In genomic region chr5:50119860-50120259, GRCm38 (mm10) we compare ENCODE assay signal across 31 mouse cellular contexts.
DNase-seq lines count a peak whose midpoint lies in the region; ATAC-seq lines count a peak whose summit lies in the region.
"Had no signal": no experiment of that assay in that cellular context is flagged by ENCODE, and none has a peak within 500 bp of the region (broad histone marks: within the 10 kb centered on the region; RNA-seq: fewer than 3 reads in every experiment).

No protein-coding gene starts in this region.

- peak; percentile 66 for DNase-seq in liver
- DNase-seq in liver, embryonic 11.5 days (ENCODE audit: low spot score) = no peak
- peak; percentile 33 for DNase-seq in liver, embryonic 13.5 days
- no peak for DNase-seq in kidney, postnatal 14 days
- DNase-seq in lung, adult 18-20 months = no peak
- DNase-seq in left cerebral cortex, postnatal 14 days (ENCODE audit: low spot score in 2 of 2) = no peak
- DNase-seq: adrenal gland, postnatal 10 days; adrenal gland, postnatal 36 days; B cell, adult 2 months; cerebellum, adult 11 months; cerebellum, adult 2 months; cerebellum, adult 9-11 months; cerebellum, postnatal 25 days; embryo, embryonic 11 days; gastrocnemius, postnatal 25 days; heart, adult 18-20 months; heart, postnatal 10 days; heart, postnatal 36 days had no signal

- H3K9ac ChIP-seq in liver, embryonic 11.5 days (ENCODE audit: low read depth, low read length) = no peak overlapping the region
- no peak overlapping the region for H3K9ac ChIP-seq in liver, embryonic 13.5 days
- no peak overlapping the region for H3K9ac ChIP-seq in liver, embryonic 16.5 days (ENCODE audit: low read depth, low read length)
- H3K9ac ChIP-seq: embryonic facial prominence, embryonic 13.5 days; forebrain, embryonic 12.5 days; forebrain, embryonic 15.5 days; heart, embryonic 12.5 days; heart, embryonic 15.5 days; hindbrain, embryonic 13.5 days had no signal

- H3K9me3 ChIP-seq in liver, embryonic 11.5 days (ENCODE audit: control insufficient read depth, low read length) = no peaks in the 10 kb centered on the region
- H3K9me3 ChIP-seq in liver, embryonic 13.5 days (replicated peaks) = no peaks in the 10 kb centered on the region
- H3K9me3 ChIP-seq in liver, embryonic 16.5 days (replicated peaks; ENCODE audit: control insufficient read depth, low read length) = peaks cover 4% of the 10 kb centered on the region; the same call in 1 of the 2 replicates
- H3K9me3 ChIP-seq: embryonic facial prominence, embryonic 10.5 days; embryonic facial prominence, embryonic 13.5 days; forebrain, embryonic 12.5 days; forebrain, embryonic 15.5 days; G1E; heart, embryonic 12.5 days; heart, embryonic 15.5 days; hindbrain, embryonic 10.5 days; hindbrain, embryonic 13.5 days had no signal

- 48% methylated on average over 1 of the region's 1 CpGs for WGBS in liver, embryonic 11.5 days
- WGBS in liver, embryonic 13.5 days (ENCODE audit: insufficient replicate concordance) = 32% methylated on average over 1 of the region's 1 CpGs
- WGBS in liver, embryonic 16.5 days (ENCODE audit: insufficient replicate concordance) = 38% methylated on average over 1 of the region's 1 CpGs

- no peaks in the 10 kb centered on the region for H3K27me3 ChIP-seq in liver, embryonic 11.5 days (replicated peaks; ENCODE audit: control insufficient read depth, insufficient read depth, low read length)
- H3K27me3 ChIP-seq in liver, embryonic 13.5 days = no peaks in the 10 kb centered on the region
- H3K27me3 ChIP-seq in liver, embryonic 16.5 days (ENCODE audit: control insufficient read depth, insufficient read depth, low read depth, low read length) = no peaks in the 10 kb centered on the region
- H3K27me3 ChIP-seq: CH12.LX; embryonic facial prominence, embryonic 13.5 days; forebrain, embryonic 12.5 days; forebrain, embryonic 15.5 days; heart, embryonic 12.5 days; heart, embryonic 15.5 days; hindbrain, embryonic 13.5 days had no signal

- H3K27ac ChIP-seq in liver, embryonic 11.5 days (ENCODE audit: low read depth, low read length) = no peak overlapping the region
- H3K27ac ChIP-seq in liver, embryonic 13.5 days = peak overlapping the region; percentile 2; the same call in 1 of the 2 replicates
- H3K27ac ChIP-seq in liver, embryonic 16.5 days (ENCODE audit: low read length) = no peak overlapping the region
- H3K27ac ChIP-seq: embryonic facial prominence, embryonic 10.5 days; embryonic facial prominence, embryonic 13.5 days; forebrain, embryonic 12.5 days; forebrain, embryonic 15.5 days; heart, embryonic 15.5 days; hindbrain, embryonic 10.5 days; hindbrain, embryonic 13.5 days had no signal

- H3K36me3 ChIP-seq in liver, embryonic 11.5 days (ENCODE audit: control insufficient read depth, insufficient read depth, low read length) = no peaks in the 10 kb centered on the region
- H3K36me3 ChIP-seq in liver, embryonic 13.5 days = no peaks in the 10 kb centered on the region
- no peaks in the 10 kb centered on the region for H3K36me3 ChIP-seq in liver, embryonic 16.5 days (ENCODE audit: control insufficient read depth, insufficient read depth)
- H3K36me3 ChIP-seq: embryonic facial prominence, embryonic 10.5 days; embryonic facial prominence, embryonic 13.5 days; forebrain, embryonic 12.5 days; forebrain, embryonic 15.5 days; G1E; heart, embryonic 12.5 days; heart, embryonic 15.5 days; hindbrain, embryonic 10.5 days; hindbrain, embryonic 13.5 days had no signal

- H3K4me1 ChIP-seq in liver, embryonic 11.5 days (replicated peaks; ENCODE audit: control insufficient read depth, insufficient read depth, low read length) = no peaks in the 10 kb centered on the region
- H3K4me1 ChIP-seq in liver, embryonic 13.5 days (replicated peaks) = peaks cover 30% of the 10 kb centered on the region
- H3K4me1 ChIP-seq in liver, embryonic 16.5 days (ENCODE audit: control insufficient read depth, low read depth, low read length) = peaks cover 10% of the 10 kb centered on the region
- H3K4me1 ChIP-seq: forebrain, embryonic 12.5 days; forebrain, embryonic 15.5 days; heart, embryonic 12.5 days; heart, embryonic 15.5 days; hindbrain, embryonic 10.5 days; hindbrain, embryonic 13.5 days had no signal

- intact Hi-C loops in left cerebral cortex, postnatal 14 days (cut with DNase I) = no loop called here

- H3K4me2 ChIP-seq in liver, embryonic 11.5 days = no peak overlapping the region
- peak overlapping the region; percentile 35 for H3K4me2 ChIP-seq in liver, embryonic 13.5 days
- no peak overlapping the region; the same call in 1 of the 2 replicates for H3K4me2 ChIP-seq in liver, embryonic 16.5 days (ENCODE audit: low read depth, low read length)
- H3K4me2 ChIP-seq: embryonic facial prominence, embryonic 13.5 days; forebrain, embryonic 12.5 days; forebrain, embryonic 15.5 days; heart, embryonic 12.5 days; heart, embryonic 15.5 days; hindbrain, embryonic 13.5 days had no signal

- no peak for ATAC-seq in liver, embryonic 11.5 days (replicated peaks; ENCODE audit: low FRiP score)
- ATAC-seq in liver, embryonic 13.5 days (ENCODE audit: low read depth) = peak; percentile 45; the same call in 1 of the 2 replicates
- peak; percentile 24; the same call in 1 of the 2 replicates for ATAC-seq in liver, embryonic 16.5 days (ENCODE audit: low read depth)
- ATAC-seq: forebrain, embryonic 15.5 days; hindbrain, embryonic 16.5 days; Patski had no signal

- H3K4me3 ChIP-seq in liver, embryonic 11.5 days (ENCODE audit: low read depth, low read length) = no peak overlapping the region
- H3K4me3 ChIP-seq in liver, embryonic 13.5 days (replicated peaks) = peak overlapping the region; percentile 14; the same call in 1 of the 2 replicates
- H3K4me3 ChIP-seq in liver, embryonic 16.5 days (ENCODE audit: low read depth, low read length) = peak overlapping the region; percentile 19; the same call in 1 of the 2 replicates
- H3K4me3 ChIP-seq: embryonic facial prominence, embryonic 10.5 days; embryonic facial prominence, embryonic 13.5 days; forebrain, embryonic 12.5 days; forebrain, embryonic 15.5 days; heart, embryonic 12.5 days; heart, embryonic 15.5 days; hindbrain, embryonic 10.5 days; hindbrain, embryonic 13.5 days had no signal

Comparison
In these comparisons a context has a peak if more than half of its experiments do, and no peak if none do; other contexts are left out.
1. DNase-seq: peak in liver (single experiment) and liver, embryonic 13.5 days (single experiment); none in liver, embryonic 11.5 days (single experiment), kidney, postnatal 14 days (single experiment), lung, adult 18-20 months (0 of 2) and left cerebral cortex, postnatal 14 days (0 of 2).